Mouse (Mus musculus): Measurements from ENCODE around the gene Lypd4.
"Not testable (repeated sequence)": the region's sequence is repeated elsewhere in the genome, so short reads cannot be mapped to it uniquely, and the experiment has no call there.

Lypd4 gene

GRCm38 (mm10) chr7:24851596-24852325, 18.0 kb downstream of the Lypd4 start:
- ATAC-seq (ENCODE audit: insufficient number of reproducible peaks, low FRiP score, low TSS enrichment) = no peak

GRCm38 (mm10) chr7:24850899-24851303, 18.8 kb downstream of the Lypd4 start:
- ATAC-seq (ENCODE audit: insufficient number of reproducible peaks, low FRiP score, low TSS enrichment) = no peak

- ATAC-seq (ENCODE audit: insufficient number of reproducible peaks, low FRiP score, low TSS enrichment) = no peak
Measured at GRCm38 (mm10) chr7:24850162-24850561, 19.6 kb downstream of the Lypd4 start.

- ATAC-seq (ENCODE audit: insufficient number of reproducible peaks, low FRiP score, low TSS enrichment) = not testable (repeated sequence)
Measured at GRCm38 (mm10) chr7:24846576-24846975, 23.2 kb downstream of the Lypd4 start.

GRCm38 (mm10) chr7:24845713-24846112, 24.0 kb downstream of the Lypd4 start:
- no peak for ATAC-seq (ENCODE audit: insufficient number of reproducible peaks, low FRiP score, low TSS enrichment)

- no peak for ATAC-seq (ENCODE audit: insufficient number of reproducible peaks, low FRiP score, low TSS enrichment)
Measured at GRCm38 (mm10) chr7:24845181-24845580, 24.6 kb downstream of the Lypd4 start.

- no peak for ATAC-seq (ENCODE audit: insufficient number of reproducible peaks, low FRiP score, low TSS enrichment)
Measured at GRCm38 (mm10) chr7:24844144-24844543, 25.6 kb downstream of the Lypd4 start.

GRCm38 (mm10) chr7:24841009-24841408, 28.7 kb downstream of the Lypd4 start:
- ATAC-seq (ENCODE audit: insufficient number of reproducible peaks, low FRiP score, low TSS enrichment) = no peak

GRCm38 (mm10) chr7:24840331-24840730, 29.4 kb downstream of the Lypd4 start:
- no peak for ATAC-seq (ENCODE audit: insufficient number of reproducible peaks, low FRiP score, low TSS enrichment)

GRCm38 (mm10) chr7:24839410-24839808, 30.3 kb downstream of the Lypd4 start:
- ATAC-seq (ENCODE audit: insufficient number of reproducible peaks, low FRiP score, low TSS enrichment) = no peak

- ATAC-seq (ENCODE audit: insufficient number of reproducible peaks, low FRiP score, low TSS enrichment) = not testable (repeated sequence)
Measured at GRCm38 (mm10) chr7:24838732-24839409, 30.9 kb downstream of the Lypd4 start.

GRCm38 (mm10) chr7:24827181-24827580, 42.6 kb downstream of the Lypd4 start:
- ATAC-seq (ENCODE audit: insufficient number of reproducible peaks, low FRiP score, low TSS enrichment) = peak; percentile 84; the same call in 1 of the 2 replicates

- no peak for ATAC-seq (ENCODE audit: insufficient number of reproducible peaks, low FRiP score, low TSS enrichment)
Measured at GRCm38 (mm10) chr7:24824452-24824851, 45.3 kb downstream of the Lypd4 start.

GRCm38 (mm10) chr7:24817502-24817901, 52.2 kb downstream of the Lypd4 start:
- peak; percentile 83; the same call in 1 of the 2 replicates for ATAC-seq (ENCODE audit: insufficient number of reproducible peaks, low FRiP score, low TSS enrichment)

Data from cerebellum, adult (tissue).